Mouse (Mus musculus): ENCODE data around the gene Drc3.

Drc3 gene

GRCm38 (mm10) chr11:60334124-60334523 is 19.0 kb upstream of the Drc3 start:
- intact Hi-C loops (cut with DNase I), result no loop called here

GRCm38 (mm10) chr11:60335771-60336170 is 17.4 kb upstream of the Drc3 start:
- intact Hi-C loops (cut with DNase I), result no loop called here

- intact Hi-C loops (cut with DNase I), result no loop called here
Measured at GRCm38 (mm10) chr11:60338291-60338690, 14.8 kb upstream of the Drc3 start.

GRCm38 (mm10) chr11:60339361-60339760 is 13.8 kb upstream of the Drc3 start:
- intact Hi-C loops (cut with DNase I), result no loop called here

GRCm38 (mm10) chr11:60345868-60346267 is 7.3 kb upstream of the Drc3 start:
- intact Hi-C loops (cut with DNase I), result loop anchor here (5.0 kb wide), 1 partner anchor 39 kb away; no protein-coding TSS in a partner anchor

- intact Hi-C loops (cut with DNase I), result loop anchor here (5.0 kb wide), 1 partner anchor 39 kb away; no protein-coding TSS in a partner anchor
Measured at GRCm38 (mm10) chr11:60346537-60346936, 6.6 kb upstream of the Drc3 start.

- intact Hi-C loops (cut with DNase I), result no loop called here
Measured at GRCm38 (mm10) chr11:60351388-60351787, 1.7 kb upstream of the Drc3 start.

GRCm38 (mm10) chr11:60351925-60352371 is 1.2 kb upstream of the Drc3 start:
- intact Hi-C loops (cut with DNase I), result no loop called here

GRCm38 (mm10) chr11:60355952-60356351 is 2.8 kb downstream of the Drc3 start:
- intact Hi-C loops (cut with DNase I), result loop anchor here (5.0 kb wide), 1 partner anchor 56 kb away; no protein-coding TSS in a partner anchor

- intact Hi-C loops (cut with DNase I), result loop anchor here (5.0 kb wide), 1 partner anchor 55 kb away; no protein-coding TSS in a partner anchor
Measured at GRCm38 (mm10) chr11:60357116-60357515, 4.0 kb downstream of the Drc3 start.

GRCm38 (mm10) chr11:60358548-60358947 is 5.4 kb downstream of the Drc3 start:
- intact Hi-C loops (cut with DNase I), result loop anchor here (5.0 kb wide), 1 partner anchor 54 kb away; no protein-coding TSS in a partner anchor

GRCm38 (mm10) chr11:60359138-60359537 is 6.0 kb downstream of the Drc3 start:
- intact Hi-C loops (cut with DNase I), result loop anchor here (5.0 kb wide), 1 partner anchor 53 kb away; no protein-coding TSS in a partner anchor

GRCm38 (mm10) chr11:60359936-60360335 is 6.8 kb downstream of the Drc3 start:
- intact Hi-C loops (cut with DNase I), result loop anchor here (5.0 kb wide), 1 partner anchor 52 kb away; no protein-coding TSS in a partner anchor

GRCm38 (mm10) chr11:60360631-60361201 is 7.6 kb downstream of the Drc3 start:
- intact Hi-C loops (cut with DNase I), result no loop called here

GRCm38 (mm10) chr11:60366239-60367019 is 13.3 kb downstream of the Drc3 start:
- intact Hi-C loops (cut with DNase I), result no loop called here

- intact Hi-C loops (cut with DNase I), result no loop called here
Measured at GRCm38 (mm10) chr11:60367256-60367655, 14.1 kb downstream of the Drc3 start.

GRCm38 (mm10) chr11:60368909-60369308 is 15.8 kb downstream of the Drc3 start:
- intact Hi-C loops (cut with DNase I), result no loop called here

- intact Hi-C loops (cut with DNase I), result no loop called here
Measured at GRCm38 (mm10) chr11:60369448-60369847, 16.3 kb downstream of the Drc3 start.

GRCm38 (mm10) chr11:60370431-60370830 is 17.3 kb downstream of the Drc3 start:
- intact Hi-C loops (cut with DNase I), result no loop called here

- intact Hi-C loops (cut with DNase I), result no loop called here
Measured at GRCm38 (mm10) chr11:60374481-60374880, 21.4 kb downstream of the Drc3 start.

GRCm38 (mm10) chr11:60383518-60383917 is 30.4 kb downstream of the Drc3 start:
- intact Hi-C loops (cut with DNase I), result no loop called here

GRCm38 (mm10) chr11:60384762-60385421 is 31.8 kb downstream of the Drc3 start:
- intact Hi-C loops (cut with DNase I), result no loop called here

All from adrenal gland (tissue).